Mouse (Mus musculus) naive thymus-derived CD4-positive, alpha-beta T cell, adult 2 months (primary cell): ENCODE measurements around the gene Phlda2.
"Not testable (repeated sequence)": the region's sequence is repeated elsewhere in the genome, so short reads cannot be mapped to it uniquely, and the experiment has no call there.

Source experiments
- DNase-seq: peaks from one replicate; pipeline ENCODE4 v3.0.0-alpha.2; 2011; ENCODE audit warnings: low read depth

The Phlda2 gene

GRCm38 (mm10) chr7:143502418-143503200 is at the start of gene Phlda2:
Phlda2 (minus strand) TSS chr7:143503150.
- DNase-seq: no peak

DNA sequence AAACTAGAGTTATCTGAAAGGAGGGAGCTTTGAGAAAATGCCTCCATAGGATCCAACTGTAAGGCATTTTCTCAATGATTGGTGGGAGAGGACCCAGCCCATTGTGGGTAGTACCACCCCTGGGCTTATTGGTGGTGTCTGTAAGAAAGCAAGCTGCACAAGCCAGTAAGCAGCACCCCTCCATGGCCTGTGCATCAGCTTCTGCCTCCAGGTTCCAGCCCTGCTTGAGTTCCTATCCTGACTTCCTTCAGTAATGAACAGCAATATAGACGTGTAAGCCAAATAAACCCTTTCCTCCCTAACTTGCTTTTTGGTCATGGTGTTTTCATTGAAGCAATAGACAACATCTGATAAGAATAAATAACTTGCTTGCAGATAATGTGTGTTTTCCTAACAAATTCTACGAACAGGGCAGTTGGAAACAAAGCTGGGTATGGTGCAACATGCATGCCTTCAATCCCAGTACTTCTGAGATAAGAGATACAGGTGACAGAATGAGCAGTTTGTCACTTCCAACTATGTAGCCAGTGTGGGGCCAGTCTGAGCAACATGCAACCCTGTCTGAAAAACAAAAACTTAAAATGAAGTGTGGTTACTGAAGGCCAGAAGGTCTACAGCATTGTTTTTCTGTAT is 46.8 kb upstream of the Phlda2 start:
- DNase-seq: no peak

- peak; percentile 99 for DNase-seq
Observed at GRCm38 (mm10) chr7:143548976-143549457, 46.1 kb upstream of the Phlda2 start, which contains the start of gene Nap1l4. Nap1l4 (minus strand) TSS chr7:143549106.

DNA sequence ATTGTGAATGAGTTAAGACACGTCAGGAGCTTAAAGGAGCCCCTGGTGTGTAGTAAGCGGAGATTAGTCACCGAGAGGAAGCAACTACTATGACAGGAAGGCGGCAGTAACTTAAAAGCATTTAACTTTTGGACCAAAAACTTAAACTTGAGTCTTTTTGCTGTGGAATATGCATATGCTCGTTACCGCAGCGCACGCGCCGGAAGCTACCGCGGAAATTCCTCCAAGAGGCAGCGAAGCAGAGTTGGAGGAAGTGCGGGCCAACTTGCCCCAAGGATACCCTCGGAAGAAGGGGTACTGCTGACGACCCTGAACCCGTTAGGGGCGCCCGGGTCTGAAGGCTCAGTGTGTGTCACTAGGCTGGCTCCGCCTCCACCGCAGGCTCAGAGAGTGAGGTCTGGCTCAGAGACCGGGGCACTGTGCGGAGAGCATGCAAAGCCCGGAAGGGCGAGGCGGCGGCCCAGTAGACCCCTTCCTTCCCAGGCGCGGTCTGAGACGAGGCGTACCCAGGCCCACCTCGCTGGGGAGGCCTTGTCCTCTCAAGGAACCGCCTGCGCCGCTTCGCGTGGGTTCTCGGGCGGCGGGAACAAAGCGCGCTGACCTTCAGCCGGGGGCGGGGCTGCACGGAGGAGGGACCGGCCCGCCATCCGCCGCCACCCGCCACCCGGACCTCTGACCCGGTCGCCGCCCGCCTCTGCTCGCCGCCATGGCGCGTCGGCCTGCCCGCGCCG is 45.4 kb upstream of the Phlda2 start:
- peak; percentile 90 for DNase-seq

GRCm38 (mm10) chr7:143546554-143546953 is 43.6 kb upstream of the Phlda2 start:
- peak; percentile 64 for DNase-seq

DNA sequence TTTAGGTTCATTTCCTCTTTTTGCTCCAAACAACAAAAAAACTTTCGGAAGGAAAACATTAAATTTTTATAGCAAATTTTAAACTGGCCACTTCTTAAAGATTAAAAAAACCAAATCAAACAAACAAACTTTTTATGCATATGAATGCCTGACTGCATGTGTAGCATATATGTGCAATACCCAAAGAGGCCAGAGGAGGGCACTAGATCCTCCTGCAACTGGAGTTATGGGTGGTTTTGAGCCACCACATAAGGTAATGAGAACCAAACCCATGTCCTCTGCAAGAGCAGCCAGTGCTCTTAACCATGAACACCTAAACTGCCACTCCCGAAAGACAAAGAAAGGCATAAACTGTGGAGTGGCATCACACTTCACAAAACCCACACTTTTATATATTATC is 41.4 kb upstream of the Phlda2 start:
- peak; percentile 79 for DNase-seq

- no peak for DNase-seq
Observed at GRCm38 (mm10) chr7:143538671-143539070, 35.7 kb upstream of the Phlda2 start.

- DNase-seq: not testable (repeated sequence)
Observed at GRCm38 (mm10) chr7:143538229-143538628, 35.3 kb upstream of the Phlda2 start.

DNA sequence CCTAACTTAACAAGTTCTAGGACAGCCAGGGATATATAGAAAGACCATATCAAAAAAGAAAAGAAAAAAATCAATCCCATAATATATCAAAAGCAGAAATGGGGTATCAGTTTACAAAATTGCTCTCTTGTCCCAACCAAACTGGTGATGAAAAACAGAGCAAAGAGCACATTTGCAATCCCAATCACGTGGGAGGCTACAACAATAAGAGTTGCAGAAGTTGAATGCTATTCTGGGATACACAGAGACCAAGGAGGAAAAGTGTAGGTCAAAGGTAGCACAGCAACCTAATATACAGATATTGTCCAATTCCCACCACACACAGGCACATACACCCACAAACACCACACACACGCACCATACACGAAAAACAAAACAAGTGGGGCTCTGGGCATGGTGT is 33.3 kb upstream of the Phlda2 start:
- no peak for DNase-seq

DNA sequence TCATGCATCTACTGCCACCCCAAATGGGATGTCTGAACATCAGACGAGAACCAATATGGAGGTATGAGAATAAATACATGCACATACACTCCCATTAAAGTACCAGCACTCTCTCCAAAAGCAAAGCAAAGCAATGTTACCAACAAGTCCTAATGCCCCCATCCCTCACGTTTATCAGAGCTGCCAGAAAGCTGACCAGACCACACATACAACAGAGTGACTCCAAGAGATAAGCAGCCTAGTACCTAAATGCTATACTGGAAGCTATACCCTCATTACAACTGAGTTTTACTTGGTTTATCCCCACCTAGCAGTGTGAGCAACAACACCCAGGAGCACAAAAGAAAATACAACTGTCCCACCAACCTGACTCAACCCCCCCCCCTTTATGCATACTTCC is 30.3 kb upstream of the Phlda2 start:
- DNase-seq: no peak

DNA sequence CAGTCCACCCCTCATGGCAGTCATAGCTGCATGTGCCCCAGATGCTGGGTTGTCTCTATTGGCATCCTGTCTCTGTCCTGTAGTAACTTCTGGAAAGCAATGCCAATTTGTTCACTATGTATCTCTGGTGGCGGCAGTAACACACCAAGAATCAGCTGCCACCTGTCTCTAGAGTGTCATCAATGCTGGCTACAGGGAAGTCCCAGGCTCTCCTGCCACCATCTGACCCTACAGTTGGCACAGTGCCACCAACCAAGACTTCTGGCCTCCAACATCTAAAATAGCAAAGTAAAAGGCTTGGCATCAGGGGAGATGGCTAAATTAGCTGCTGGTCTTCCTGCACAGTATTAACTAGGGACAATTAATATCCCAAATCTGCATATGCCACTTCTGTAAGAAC is 29.5 kb upstream of the Phlda2 start:
- DNase-seq: no peak

- DNase-seq: no peak
Observed at GRCm38 (mm10) chr7:143519333-143519732, 16.4 kb upstream of the Phlda2 start.

DNA sequence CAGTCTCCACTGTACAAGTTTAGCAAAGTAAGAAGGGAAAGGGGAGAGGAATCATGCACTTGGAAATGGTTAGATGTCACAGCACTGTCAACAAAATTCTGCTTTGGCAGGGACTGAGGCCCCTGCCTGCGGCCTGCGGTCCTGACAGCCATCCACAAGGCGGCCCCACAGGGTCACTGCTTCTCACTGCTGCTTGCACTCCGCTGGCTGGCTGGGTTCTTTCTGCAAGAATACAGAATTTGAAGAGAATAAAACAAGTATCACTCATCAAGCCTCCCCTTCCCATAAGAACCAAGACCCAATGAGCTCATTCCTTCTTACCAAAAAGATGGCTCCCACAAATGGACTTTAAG is 11.4 kb upstream of the Phlda2 start:
- no peak for DNase-seq

- no peak for DNase-seq
Observed at GRCm38 (mm10) chr7:143513763-143514415, 10.9 kb upstream of the Phlda2 start.

GRCm38 (mm10) chr7:143511335-143511712 is 8.4 kb upstream of the Phlda2 start:
- DNase-seq: no peak

- no peak for DNase-seq
Observed at GRCm38 (mm10) chr7:143510593-143511334, 7.8 kb upstream of the Phlda2 start.

- DNase-seq: no peak
Observed at GRCm38 (mm10) chr7:143509566-143509965, 6.6 kb upstream of the Phlda2 start.

GRCm38 (mm10) chr7:143506675-143507074 is 3.7 kb upstream of the Phlda2 start:
- peak; percentile 76 for DNase-seq

GRCm38 (mm10) chr7:143506271-143506670 is 3.3 kb upstream of the Phlda2 start:
- no peak for DNase-seq

DNA sequence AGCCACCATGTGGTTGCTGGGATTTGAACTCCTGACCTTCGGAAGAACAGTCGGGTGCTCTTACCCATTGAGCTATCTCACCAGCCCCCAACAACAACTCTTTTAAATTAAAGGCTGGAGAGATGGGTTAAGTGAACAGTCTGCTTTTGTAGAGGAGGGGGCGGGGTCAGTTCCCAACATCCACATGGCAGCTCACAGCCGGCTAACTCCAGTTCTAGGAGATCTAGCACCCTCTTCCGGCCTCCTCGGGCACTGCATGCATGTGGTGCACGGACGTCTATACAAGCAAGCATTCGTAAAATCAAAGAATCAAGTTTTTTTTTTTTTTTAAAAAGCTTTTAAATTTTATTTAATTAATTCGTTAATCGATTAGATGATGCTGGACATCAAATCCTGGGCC is 2.9 kb upstream of the Phlda2 start:
- DNase-seq: peak; percentile 81

DNA sequence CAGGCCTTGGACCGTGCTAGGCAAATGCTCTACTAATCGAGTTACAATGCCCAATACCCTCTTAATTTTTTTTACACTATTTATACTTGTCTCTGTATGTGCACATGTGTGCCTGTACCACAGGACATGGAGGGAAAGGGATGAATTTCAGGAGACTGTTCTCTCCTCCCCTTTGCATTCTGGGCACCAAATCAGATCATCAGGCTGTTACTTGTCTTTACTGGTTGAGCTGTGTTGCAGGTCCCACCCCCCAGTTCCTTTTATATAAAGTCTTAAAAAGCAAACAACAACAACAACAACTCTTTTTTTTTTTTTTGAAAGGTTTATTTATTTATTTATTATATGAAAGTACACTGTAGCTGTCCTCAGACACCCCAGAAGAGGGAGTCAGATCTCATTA is 2.5 kb upstream of the Phlda2 start:
- DNase-seq: no peak

- DNase-seq: no peak
Observed at GRCm38 (mm10) chr7:143503926-143504325, 976 bp upstream of the Phlda2 start.
